Mouse (Mus musculus) embryonic facial prominence, embryonic 11.5 days (tissue): Measurements from ENCODE around the gene Abca5. TPM values are rescaled to one million over a fixed set of nuclear protein-coding genes. Genes with fewer than 3 reads are reported as not detected.
A peak's percentile ranks its signal among the peaks of the same experiment; 100 is the strongest.

ENCODE experiments used
- ATAC-seq: fragments of 200-750 bp; cut with Nextera tagmentation; replicated peaks from 2 replicates; pipeline ENCODE4 v1.8.0; 2017; ENCODE audit warnings: low read depth; ENCODE audit not compliant: insufficient number of reproducible peaks, low FRiP score, low TSS enrichment
- DNase-seq: peaks from one replicate; pipeline ENCODE4 v3.0.0-alpha.2; 2015; ENCODE audit warnings: low spot score
- H3K27ac ChIP-seq: fragments of 300-500 bp; sonication (generic); replicated peaks from 2 replicates; pipeline ENCODE4 v1.5.1; 2014; ENCODE audit warnings: mild to moderate bottlenecking, low read depth, low read length, control low read depth
- H3K27me3 ChIP-seq: fragments of 300-500 bp; sonication (generic); 2 replicates; pipeline ENCODE4 v1.6.1; 2014; ENCODE audit warnings: mild to moderate bottlenecking, low read length, moderate library complexity, mixed read lengths; ENCODE audit not compliant: control insufficient read depth, insufficient read depth
- H3K36me3 ChIP-seq: fragments of 300-500 bp; sonication (generic); replicated peaks from 2 replicates; pipeline ENCODE4 v1.6.1; 2014; ENCODE audit warnings: low read depth, mild to moderate bottlenecking, low read length, moderate library complexity, mixed read lengths; ENCODE audit not compliant: control insufficient read depth, insufficient read depth
- H3K4me1 ChIP-seq: fragments of 300-500 bp; sonication (generic); 2 replicates; pipeline ENCODE4 v1.6.1; 2014; ENCODE audit warnings: low read length, mixed read lengths; ENCODE audit not compliant: control insufficient read depth, insufficient read depth
- H3K4me2 ChIP-seq: fragments of 300-500 bp; sonication (generic); 2 replicates; pipeline ENCODE4 v1.6.1; 2014; ENCODE audit warnings: low read depth, mild to moderate bottlenecking, control low read depth, low read length, moderate library complexity
- H3K4me3 ChIP-seq: fragments of 300-500 bp; sonication (generic); 2 replicates; pipeline ENCODE4 v1.5.1; 2014; ENCODE audit warnings: low read depth, low read length, control low read depth
- H3K9ac ChIP-seq: fragments of 300-500 bp; sonication (generic); replicated peaks from 2 replicates; pipeline ENCODE4 v1.6.1; 2014; ENCODE audit warnings: mild to moderate bottlenecking, control low read depth, low read length
- H3K9me3 ChIP-seq: fragments of 300-500 bp; sonication (generic); replicated peaks from 2 replicates; pipeline ENCODE4 v1.6.1; 2016; ENCODE audit warnings: mild to moderate bottlenecking, low read length, inconsistent platforms, mixed read lengths; ENCODE audit not compliant: control insufficient read depth
- WGBS: fragments of 180-500 bp; shearing (Covaris S2); extraction: QIAGEN DNeasy Blood & Tissue Kit; methylation state at CpG from one replicate; pipeline ENCODE4 v1.1.7; 2014; 5-methylcytosine and 5-hydroxymethylcytosine counted together
- polyA plus RNA-seq: library from polyadenylated mRNA; unstranded; fragments of >200 nt; fragmentation: Nextera tagmentation; extraction: Ambion mirVana; gene quantifications from 2 replicates; pipeline ENCODE4 v1.2.1, GENCODE M21; 2014

The Abca5 gene
- polyA plus RNA-seq, 1 experiment from 2014 or later: 4.8 TPM

GRCm38 (mm10) chr11:110288423-110288822 is 49.1 kb downstream of the Abca5 start:
- WGBS: 82% methylated on average over 3 of the region's 3 CpGs
- Histone ChIP-seq H3K4me2 (no peak overlapping the region), H3K27ac (no peak overlapping the region), H3K36me3 (no peaks in the 10 kb centered on the region), H3K4me1 (no peaks in the 10 kb centered on the region; the same call in 1 of the 2 replicates), H3K9me3 (no peaks in the 10 kb centered on the region), H3K27me3 (no peaks in the 10 kb centered on the region), H3K4me3 (no peak overlapping the region), H3K9ac (no peak overlapping the region)
- ATAC-seq: no peak
- no peak for DNase-seq

DNA sequence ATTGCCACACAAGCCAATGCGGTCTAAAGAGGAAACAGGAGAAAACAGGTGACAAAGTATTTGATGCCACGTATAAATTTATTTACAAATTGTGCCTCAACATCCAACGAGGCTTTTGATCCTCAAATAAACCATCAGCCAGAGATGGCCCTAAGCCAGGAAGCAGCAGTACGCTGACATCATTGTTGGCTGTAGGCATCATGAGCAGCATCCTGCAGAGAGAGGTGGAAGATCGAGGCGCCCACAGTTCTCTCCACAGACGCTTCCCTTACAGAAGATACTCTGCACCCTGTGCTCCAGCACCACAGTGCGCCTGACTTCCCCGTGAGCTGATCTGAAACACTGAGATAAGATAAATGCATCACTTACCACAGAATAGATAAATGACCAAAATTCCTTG is 49.8 kb downstream of the Abca5 start:
- Histone ChIP-seq H3K4me1 (no peaks in the 10 kb centered on the region; the same call in 1 of the 2 replicates), H3K4me2 (no peak overlapping the region), H3K4me3 (no peak overlapping the region), H3K9ac (no peak overlapping the region), H3K27ac (no peak overlapping the region), H3K36me3 (no peaks in the 10 kb centered on the region), H3K27me3 (no peaks in the 10 kb centered on the region), H3K9me3 (no peaks in the 10 kb centered on the region)
- ATAC-seq (no peak), DNase-seq (no peak)
- 79% methylated on average over 9 of the region's 9 CpGs for WGBS

- 79% methylated on average over 3 of the region's 3 CpGs for WGBS
- Histone ChIP-seq H3K9me3 (no peaks in the 10 kb centered on the region), H3K4me3 (no peak overlapping the region), H3K27me3 (no peaks in the 10 kb centered on the region), H3K4me1 (no peaks in the 10 kb centered on the region; the same call in 1 of the 2 replicates), H3K36me3 (no peaks in the 10 kb centered on the region), H3K4me2 (no peak overlapping the region), H3K27ac (no peak overlapping the region), H3K9ac (no peak overlapping the region)
- DNase-seq (no peak), ATAC-seq (no peak)
Observed at GRCm38 (mm10) chr11:110286331-110286730, 51.2 kb downstream of the Abca5 start.

- H3K27me3 ChIP-seq: no peaks in the 10 kb centered on the region
- no peak for DNase-seq
- no peak overlapping the region for H3K9ac ChIP-seq
- 73% methylated on average over 10 of the region's 10 CpGs for WGBS
- H3K4me1 ChIP-seq: no peaks in the 10 kb centered on the region; the same call in 1 of the 2 replicates
- H3K9me3 ChIP-seq: no peaks in the 10 kb centered on the region
- H3K36me3 ChIP-seq: no peaks in the 10 kb centered on the region
- H3K4me2 ChIP-seq: no peak overlapping the region
- ATAC-seq: no peak
- H3K4me3 ChIP-seq: no peak overlapping the region
- no peak overlapping the region for H3K27ac ChIP-seq
Observed at GRCm38 (mm10) chr11:110284849-110285248, 52.7 kb downstream of the Abca5 start.

DNA sequence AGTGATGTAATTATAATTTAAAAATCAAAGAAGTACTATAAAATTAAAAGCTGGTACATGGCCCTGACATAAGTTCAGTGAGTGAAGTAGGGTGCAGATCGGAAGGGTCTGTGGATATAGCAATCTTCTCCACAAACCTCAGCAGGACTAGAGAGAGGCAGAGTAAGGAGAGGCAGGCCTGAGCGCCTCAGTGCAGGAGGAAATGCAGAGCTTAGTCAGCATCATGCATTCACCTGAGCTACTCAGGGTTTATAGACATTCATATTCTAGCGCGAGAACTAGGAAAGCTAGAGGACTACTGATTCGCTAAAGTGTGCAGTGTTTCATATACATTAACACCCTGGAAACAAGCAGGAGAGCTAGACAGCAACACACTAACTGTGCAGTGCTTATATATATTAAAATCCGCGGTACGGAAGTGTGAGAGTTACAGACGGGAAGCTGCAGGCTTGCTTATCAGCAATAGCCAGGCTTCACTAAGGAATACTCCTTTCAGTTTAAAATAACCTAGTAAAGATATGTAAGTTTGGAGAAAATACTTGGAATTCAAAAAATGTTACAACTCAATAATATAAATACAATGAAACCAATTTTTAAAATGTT is 53.2 kb downstream of the Abca5 start:
- no peak overlapping the region for H3K9ac ChIP-seq
- no peak for ATAC-seq
- H3K4me3 ChIP-seq: no peak overlapping the region

GRCm38 (mm10) chr11:110274794-110275193 is 62.7 kb downstream of the Abca5 start:
- no peaks in the 10 kb centered on the region for H3K4me1 ChIP-seq
- H3K27me3 ChIP-seq: no peaks in the 10 kb centered on the region
- no peaks in the 10 kb centered on the region for H3K9me3 ChIP-seq
- ATAC-seq (no peak), DNase-seq (no peak)
- H3K27ac ChIP-seq: no peak overlapping the region
- no peak overlapping the region for H3K4me3 ChIP-seq
- WGBS: 62% methylated on average over 3 of the region's 3 CpGs
- no peak overlapping the region for H3K9ac ChIP-seq
- no peaks in the 10 kb centered on the region for H3K36me3 ChIP-seq
- H3K4me2 ChIP-seq: no peak overlapping the region

More for the DNA sequence above, 53.2 kb downstream of the Abca5 start:
- Histone ChIP-seq H3K27ac (no peak overlapping the region), H3K36me3 (no peaks in the 10 kb centered on the region), H3K9me3 (no peaks in the 10 kb centered on the region), H3K4me1 (no peaks in the 10 kb centered on the region; the same call in 1 of the 2 replicates), H3K4me2 (no peak overlapping the region), H3K27me3 (no peaks in the 10 kb centered on the region)
- WGBS: 84% methylated on average over 9 of the region's 9 CpGs
- DNase-seq: no peak

GRCm38 (mm10) chr11:110271745-110272144 is 65.8 kb downstream of the Abca5 start:
- H3K4me1 ChIP-seq: no peaks in the 10 kb centered on the region
- WGBS: 7% methylated on average over 5 of the region's 5 CpGs
- ATAC-seq: no peak
- no peak overlapping the region for H3K27ac ChIP-seq
- no peaks in the 10 kb centered on the region for H3K27me3 ChIP-seq
- no peak overlapping the region for H3K9ac ChIP-seq
- peak; percentile 86 for DNase-seq
- H3K4me2 ChIP-seq: no peak overlapping the region
- no peaks in the 10 kb centered on the region for H3K9me3 ChIP-seq
- H3K36me3 ChIP-seq: no peaks in the 10 kb centered on the region
- no peak overlapping the region for H3K4me3 ChIP-seq

DNA sequence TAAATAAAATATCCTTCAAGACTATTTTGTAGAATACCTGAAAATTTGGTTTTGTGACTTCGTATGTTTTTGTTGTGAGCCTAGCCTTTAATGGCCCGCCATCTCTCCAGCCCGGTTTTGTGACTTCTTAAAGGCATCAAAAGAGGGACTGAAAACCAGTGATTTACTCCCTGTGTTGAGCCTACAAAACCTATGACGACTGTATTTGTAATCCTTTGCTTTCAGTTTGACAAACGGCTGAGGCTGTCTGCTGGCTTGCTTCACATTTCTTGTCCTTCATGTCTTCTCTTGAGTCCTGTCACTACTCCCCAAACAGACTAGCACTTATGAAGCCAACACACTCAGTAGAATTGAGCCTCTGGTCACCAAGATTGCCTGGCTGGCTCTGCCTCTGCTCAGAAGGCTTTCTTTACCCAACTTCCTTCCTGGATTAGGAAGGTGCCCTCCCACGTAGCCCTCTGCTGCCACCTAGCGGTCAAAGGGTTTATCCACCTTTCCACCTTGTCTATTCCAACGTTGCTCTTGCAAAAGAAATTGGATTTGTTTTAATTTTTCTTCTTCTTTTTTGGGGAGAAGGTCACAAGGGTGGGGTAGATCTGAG is 69.2 kb downstream of the Abca5 start:
- no peak overlapping the region for H3K4me3 ChIP-seq
- no peaks in the 10 kb centered on the region for H3K27me3 ChIP-seq
- H3K9ac ChIP-seq: no peak overlapping the region
- DNase-seq (peak; percentile 94), ATAC-seq (peak; percentile 82; the same call in 1 of the 2 replicates)
- 45% methylated on average over 8 of the region's 8 CpGs for WGBS
- H3K36me3 ChIP-seq: no peaks in the 10 kb centered on the region
- no peaks in the 10 kb centered on the region for H3K9me3 ChIP-seq
- no peak overlapping the region for H3K4me2 ChIP-seq
- H3K4me1 ChIP-seq: no peaks in the 10 kb centered on the region
- H3K27ac ChIP-seq: no peak overlapping the region
